In genomic region chr11:22864305-22865060, GRCm38 (mm10) we compare ENCODE assay signal across 17 mouse cellular contexts. TPM values are rescaled to one million over a fixed set of nuclear protein-coding genes. Genes with fewer than 3 reads are reported as not detected.
DNase-seq lines count a peak whose midpoint lies in the region; ATAC-seq lines count a peak whose summit lies in the region.
"Had no signal": no experiment of that assay in that cellular context is flagged by ENCODE, and none has a peak within 500 bp of the region (broad histone marks: within the 10 kb centered on the region; RNA-seq: fewer than 3 reads in every experiment).

No protein-coding gene starts in this region.

- peak overlapping the region; percentile 9; the same call in 1 of the 2 replicates for H3K27ac ChIP-seq in liver, embryonic 16.5 days (ENCODE audit: low read length)
- no peak overlapping the region for H3K27ac ChIP-seq in liver, embryonic 11.5 days (ENCODE audit: low read depth, low read length)
- no peak overlapping the region for H3K27ac ChIP-seq in forebrain, embryonic 11.5 days (ENCODE audit: low read depth, low read length)
- H3K27ac ChIP-seq: hindbrain, embryonic 13.5 days; intestine, embryonic 15.5 days; kidney, postnatal 0 days; midbrain, embryonic 15.5 days had no signal

- ATAC-seq in liver, embryonic 16.5 days (ENCODE audit: low read depth) = 0 out of 2 replicates have a peak, but pooled peaks have one; percentile 16
- no peak for ATAC-seq in liver, embryonic 11.5 days (replicated peaks; ENCODE audit: low FRiP score)
- ATAC-seq in forebrain, embryonic 11.5 days (replicated peaks; ENCODE audit: low FRiP score) = no peak; the same call in 1 of the 2 replicates
- peak; percentile 38 for ATAC-seq in megakaryocyte progenitor cell, adult 5-6 weeks (replicated peaks; ENCODE audit: poor library complexity)
- ATAC-seq: intestine, embryonic 15.5 days; midbrain, embryonic 15.5 days had no signal

- no peaks in the 10 kb centered on the region for H3K36me3 ChIP-seq in liver, embryonic 16.5 days (ENCODE audit: control insufficient read depth, insufficient read depth)
- no peaks in the 10 kb centered on the region for H3K36me3 ChIP-seq in liver, embryonic 11.5 days (ENCODE audit: control insufficient read depth, insufficient read depth, low read length)
- H3K36me3 ChIP-seq in forebrain, embryonic 11.5 days (ENCODE audit: control insufficient read depth, insufficient read depth, low read length) = no peaks in the 10 kb centered on the region
- H3K36me3 ChIP-seq: hindbrain, embryonic 13.5 days; intestine, embryonic 15.5 days; midbrain, embryonic 15.5 days had no signal

- no peak overlapping the region for H3K4me3 ChIP-seq in liver, embryonic 16.5 days (ENCODE audit: low read depth, low read length)
- no peak overlapping the region for H3K4me3 ChIP-seq in liver, embryonic 11.5 days (ENCODE audit: low read depth, low read length)
- H3K4me3 ChIP-seq in forebrain, embryonic 11.5 days (ENCODE audit: low read depth, low read length) = no peak overlapping the region
- H3K4me3 ChIP-seq: hindbrain, embryonic 13.5 days; intestine, embryonic 15.5 days; midbrain, embryonic 15.5 days had no signal

- H3K4me1 ChIP-seq in liver, embryonic 16.5 days (ENCODE audit: control insufficient read depth, low read depth, low read length) = peaks cover 11% of the 10 kb centered on the region
- H3K4me1 ChIP-seq in liver, embryonic 11.5 days (replicated peaks; ENCODE audit: control insufficient read depth, insufficient read depth, low read length) = peaks cover 8% of the 10 kb centered on the region
- H3K4me1 ChIP-seq in forebrain, embryonic 11.5 days (replicated peaks; ENCODE audit: control insufficient read depth, insufficient read depth, low read length) = peaks cover 18% of the 10 kb centered on the region; the same call in 1 of the 2 replicates

- no peak overlapping the region for H3K9ac ChIP-seq in liver, embryonic 16.5 days (ENCODE audit: low read depth, low read length)
- no peak overlapping the region for H3K9ac ChIP-seq in liver, embryonic 11.5 days (ENCODE audit: low read depth, low read length)
- no peak overlapping the region for H3K9ac ChIP-seq in forebrain, embryonic 11.5 days (ENCODE audit: low read length)
- H3K9ac ChIP-seq: hindbrain, embryonic 13.5 days; intestine, embryonic 15.5 days; midbrain, embryonic 15.5 days had no signal

- DNase-seq in liver, embryonic 11.5 days (ENCODE audit: low spot score) = no peak
- DNase-seq in Muller cell, postnatal 12 days (ENCODE audit: inconsistent ontology term) = peak; percentile 84
- DNase-seq in forebrain, embryonic 11.5 days (ENCODE audit: low spot score) = peak; percentile 69
- DNase-seq in right cerebral cortex, adult 2 months (ENCODE audit: low spot score in 2 of 2) = no peak
- no peak for DNase-seq in urinary bladder, adult 18-20 months (ENCODE audit: low spot score in 2 of 2)
- no peak for DNase-seq in cerebellum, postnatal 36 days
- DNase-seq: cerebellum, adult 2 months; embryo, embryonic 11 days; heart, adult 18-20 months; right cerebral cortex, postnatal 4 days; thymus, adult 2 months had no signal

- H3K27me3 ChIP-seq in liver, embryonic 16.5 days (ENCODE audit: control insufficient read depth, insufficient read depth, low read depth, low read length) = no peaks in the 10 kb centered on the region
- H3K27me3 ChIP-seq in liver, embryonic 11.5 days (replicated peaks; ENCODE audit: control insufficient read depth, insufficient read depth, low read length) = no peaks in the 10 kb centered on the region; the same call in 1 of the 2 replicates
- H3K27me3 ChIP-seq in forebrain, embryonic 11.5 days (ENCODE audit: control insufficient read depth, insufficient read depth, low read length) = peaks cover 21% of the 10 kb centered on the region
- H3K27me3 ChIP-seq: intestine, embryonic 15.5 days had no signal

- no peaks in the 10 kb centered on the region for H3K9me3 ChIP-seq in liver, embryonic 16.5 days (replicated peaks; ENCODE audit: control insufficient read depth, low read length)
- H3K9me3 ChIP-seq in liver, embryonic 11.5 days (ENCODE audit: control insufficient read depth, low read length) = no peaks in the 10 kb centered on the region
- H3K9me3 ChIP-seq in forebrain, embryonic 11.5 days (ENCODE audit: control insufficient read depth, low read length) = no peaks in the 10 kb centered on the region
- H3K9me3 ChIP-seq: hindbrain, embryonic 13.5 days; intestine, embryonic 15.5 days; midbrain, embryonic 15.5 days had no signal

- H3K4me2 ChIP-seq in liver, embryonic 16.5 days (ENCODE audit: low read depth, low read length) = no peak overlapping the region
- H3K4me2 ChIP-seq in liver, embryonic 11.5 days = no peak overlapping the region
- no peak overlapping the region for H3K4me2 ChIP-seq in forebrain, embryonic 11.5 days (ENCODE audit: low read depth, low read length, severe bottlenecking)
- H3K4me2 ChIP-seq: hindbrain, embryonic 13.5 days; intestine, embryonic 15.5 days; midbrain, embryonic 15.5 days had no signal

- 63% methylated on average over 8 of the region's 8 CpGs for WGBS in liver, embryonic 16.5 days (ENCODE audit: insufficient replicate concordance)
- 66% methylated on average over 8 of the region's 8 CpGs for WGBS in liver, embryonic 11.5 days
- WGBS in forebrain, embryonic 11.5 days = 29% methylated on average over 8 of the region's 8 CpGs

RNA-seq across cellular contexts. Expression of gene B3gnt2, which starts 3.7 kb away (rescaled TPM):
- polyA plus RNA-seq in liver, embryonic 16.5 days (2015; fragmentation: Nextera tagmentation; extraction: Ambion mirVana) = 4.4 and 6.6 TPM in 2 replicates
- polyA plus RNA-seq in liver, embryonic 11.5 days (2014; fragmentation: Nextera tagmentation; extraction: Ambion mirVana) = 3.9 and 6.6 TPM in 2 replicates
- 2.4 and 2.8 TPM in 2 replicates for polyA plus RNA-seq in forebrain, embryonic 11.5 days (2014; fragmentation: Nextera tagmentation; extraction: Ambion mirVana)
- total RNA-seq in megakaryocyte progenitor cell, adult 5-6 weeks (2015) = 6.4 and 8.6 TPM in 2 replicates
- 14.7 and 17.9 TPM in 2 replicates for total RNA-seq in megakaryocyte progenitor cell, adult 5-6 weeks (2017)

Comparison
In these comparisons a context has a peak if more than half of its experiments do, and no peak if none do; other contexts are left out.
1. ATAC-seq: peak in liver, embryonic 16.5 days (single experiment) and megakaryocyte progenitor cell, adult 5-6 weeks (single experiment); none in liver, embryonic 11.5 days (single experiment) and forebrain, embryonic 11.5 days (single experiment).
2. DNase-seq: peak in Muller cell, postnatal 12 days (single experiment) and forebrain, embryonic 11.5 days (single experiment); none in liver, embryonic 11.5 days (single experiment), right cerebral cortex, adult 2 months (0 of 2), urinary bladder, adult 18-20 months (0 of 2) and cerebellum, postnatal 36 days (0 of 2).